Mouse (Mus musculus): ENCODE data around the gene Aldh1l1.

The Aldh1l1 gene

DNA sequence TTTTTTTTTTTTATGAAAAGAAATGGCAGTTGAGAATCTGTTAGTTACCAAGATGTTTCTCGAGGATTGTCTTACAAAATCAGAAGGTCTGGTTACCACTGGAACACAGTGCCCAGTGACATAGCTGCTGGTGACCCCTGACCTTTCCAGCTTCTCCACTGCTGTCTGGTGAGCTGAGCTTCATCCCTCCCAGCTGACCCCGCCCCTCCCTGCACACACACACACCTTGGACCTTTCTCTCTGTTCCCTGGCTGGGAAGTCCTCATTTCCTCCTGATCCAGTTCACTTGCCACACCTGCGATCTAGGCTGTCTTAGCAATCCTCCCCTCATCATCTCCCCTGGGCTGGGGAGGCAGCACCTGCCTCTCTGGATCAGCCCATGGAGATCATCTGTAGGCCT, 60.0 kb downstream of the Aldh1l1 start:
- in situ Hi-C loops (cut with MboI, MseI), result no loop called here

DNA sequence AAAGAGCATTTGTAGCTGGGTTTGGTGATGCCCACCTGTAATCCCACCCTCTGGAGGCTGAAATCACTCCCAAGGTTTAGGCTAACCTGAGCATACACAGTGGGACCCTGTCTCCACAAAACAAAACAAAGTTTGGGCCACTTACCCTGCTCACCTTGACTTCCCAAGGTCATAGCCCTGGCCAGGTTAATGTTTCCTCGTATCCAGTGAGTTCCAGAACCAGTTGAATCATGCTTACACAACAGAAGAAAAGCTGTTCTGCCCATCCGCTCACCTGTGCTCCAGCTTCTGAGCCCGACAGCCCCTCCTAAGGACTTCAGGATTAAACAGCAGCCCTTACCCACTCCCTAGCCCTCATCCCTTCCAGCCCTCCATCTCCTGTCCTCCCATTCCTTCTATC, 60.8 kb downstream of the Aldh1l1 start:
- in situ Hi-C loops (cut with MboI, MseI), result no loop called here

DNA sequence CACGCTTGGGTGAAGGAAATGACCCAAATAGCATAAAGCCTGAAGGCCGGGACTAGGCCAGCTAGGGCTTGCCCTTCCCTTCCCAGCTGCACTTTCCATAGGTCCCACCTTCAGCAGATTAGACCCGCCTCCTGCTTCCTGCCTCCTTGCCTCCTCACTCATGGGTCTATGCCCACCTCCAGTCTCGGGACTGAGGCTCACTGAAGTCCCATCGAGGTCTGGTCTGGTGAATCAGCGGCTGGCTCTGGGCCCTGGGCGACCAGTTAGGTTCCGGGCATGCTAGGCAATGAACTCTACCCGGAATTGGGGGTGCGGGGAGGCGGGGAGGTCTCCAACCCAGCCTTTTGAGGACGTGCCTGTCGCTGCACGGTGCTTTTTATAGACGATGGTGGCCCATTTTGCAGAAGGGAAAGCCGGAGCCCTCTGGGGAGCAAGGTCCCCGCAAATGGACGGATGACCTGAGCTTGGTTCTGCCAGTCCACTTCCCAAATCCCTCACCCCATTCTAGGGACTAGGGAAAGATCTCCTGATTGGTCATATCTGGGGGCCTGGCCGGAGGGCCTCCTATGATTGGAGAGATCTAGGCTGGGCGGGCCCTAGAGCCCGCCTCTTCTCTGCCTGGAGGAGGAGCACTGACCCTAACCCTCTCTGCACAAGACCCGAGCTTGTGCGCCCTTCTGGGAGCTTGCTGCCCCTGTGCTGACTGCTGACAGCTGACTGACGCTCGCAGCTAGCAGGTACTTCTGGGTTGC, 64.1 kb downstream of the Aldh1l1 start:
- in situ Hi-C loops (cut with MboI, MseI), result no loop called here

DNA sequence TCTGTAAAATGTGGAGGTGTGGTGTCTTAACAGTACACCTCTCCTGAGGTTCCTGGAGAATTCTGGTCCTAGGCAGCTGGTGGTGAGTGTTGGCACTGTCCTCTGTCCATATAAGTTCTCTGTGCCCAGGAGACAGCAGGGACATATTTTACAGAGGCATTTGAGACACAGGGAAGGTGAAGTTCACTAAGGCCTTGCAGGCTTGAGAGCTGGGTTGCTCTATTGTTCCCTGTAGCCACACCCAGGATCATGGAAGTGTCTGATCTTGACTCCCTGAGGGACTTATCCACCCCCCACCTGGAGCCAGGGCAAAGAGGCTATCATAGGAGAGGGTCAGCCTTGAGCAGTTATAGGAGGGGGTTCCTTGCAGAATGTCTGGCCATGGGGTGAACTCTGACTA, 65.0 kb downstream of the Aldh1l1 start:
- in situ Hi-C loops (cut with MboI, MseI), result no loop called here

DNA sequence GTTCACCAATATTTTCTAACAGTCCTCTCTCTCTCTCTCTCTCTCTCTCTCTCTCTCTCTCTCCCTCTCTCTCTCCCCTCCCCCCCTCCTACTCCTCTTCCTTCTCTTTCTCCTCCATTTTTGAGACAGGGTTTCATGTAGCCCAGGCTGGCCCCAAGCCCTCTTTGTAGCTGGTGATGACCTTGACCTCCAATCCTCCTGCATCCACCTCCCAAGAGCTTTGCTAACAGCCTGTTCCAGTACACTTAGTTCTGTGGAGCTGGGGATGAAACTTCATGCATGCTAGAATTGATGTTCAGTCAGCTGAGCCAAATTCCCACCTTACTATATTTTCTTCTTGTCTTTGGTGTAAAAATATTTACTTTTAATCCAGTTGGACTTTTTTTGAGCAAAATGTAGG, 67.0 kb downstream of the Aldh1l1 start:
- in situ Hi-C loops (cut with MboI, MseI), result no loop called here

DNA sequence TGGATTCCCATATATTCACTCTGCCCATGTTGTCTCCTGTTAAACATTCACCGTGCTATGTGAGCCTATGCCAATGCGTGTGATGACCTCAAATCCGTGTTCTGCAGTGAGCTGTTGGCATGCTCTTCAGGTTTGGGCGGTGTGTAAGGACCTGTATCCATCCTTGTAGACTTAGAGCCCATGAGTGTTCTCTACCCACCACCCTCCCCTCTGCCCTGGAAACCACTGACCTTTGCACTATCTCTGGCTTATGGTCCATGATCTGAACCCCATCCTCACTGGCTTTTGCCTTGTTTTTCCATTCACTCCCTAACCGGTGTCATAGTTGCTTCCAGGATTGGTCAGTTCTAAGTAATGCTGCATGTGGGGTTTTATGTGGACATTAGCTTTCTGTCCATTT, 67.5 kb downstream of the Aldh1l1 start:
- in situ Hi-C loops (cut with MboI, MseI), result no loop called here

DNA sequence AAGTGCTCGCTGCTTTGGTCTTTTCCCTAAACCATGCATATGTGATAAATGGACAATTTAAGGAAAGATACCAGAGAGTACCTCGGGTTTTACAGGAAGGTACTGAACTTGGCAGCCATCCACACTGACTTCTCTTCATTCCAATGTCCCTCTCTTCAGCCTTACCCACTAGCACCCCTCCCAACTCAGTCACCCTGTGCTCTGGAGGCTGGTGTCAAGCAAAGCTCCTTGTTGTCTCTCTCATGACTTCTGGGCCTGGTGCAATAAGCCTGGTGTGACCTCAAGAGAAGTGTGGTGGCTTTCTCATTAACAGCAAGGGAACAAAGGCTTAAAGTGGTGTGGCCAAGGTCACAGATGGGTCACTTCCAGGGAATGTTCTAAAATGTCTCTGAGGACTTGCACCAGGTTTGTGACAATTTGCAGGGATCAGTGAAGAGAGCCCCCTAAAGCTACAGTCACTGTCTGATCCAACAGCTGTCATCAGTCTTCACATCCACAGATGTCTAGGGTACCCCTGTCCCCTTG, 70.4 kb downstream of the Aldh1l1 start:
- in situ Hi-C loops (cut with MboI, MseI), result no loop called here

DNA sequence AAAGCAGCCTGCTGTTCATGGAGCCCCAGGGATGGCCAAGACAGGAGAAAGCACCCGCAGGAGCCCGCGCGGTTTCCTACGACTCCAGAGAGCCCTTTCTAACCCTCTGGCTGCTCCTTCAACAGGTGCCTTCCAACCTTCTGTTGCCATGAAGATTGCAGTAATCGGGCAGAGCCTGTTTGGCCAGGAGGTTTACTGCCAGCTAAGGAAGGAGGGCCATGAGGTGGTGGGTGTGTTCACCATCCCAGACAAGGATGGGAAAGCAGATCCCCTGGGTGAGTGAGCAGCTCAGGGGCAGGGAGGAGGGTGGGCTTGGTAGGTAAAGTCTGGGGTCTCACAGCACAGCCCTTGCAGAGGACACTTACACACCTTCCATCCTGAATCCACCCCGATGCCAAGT, 70.8 kb downstream of the Aldh1l1 start:
- in situ Hi-C loops (cut with MboI, MseI), result no loop called here

DNA sequence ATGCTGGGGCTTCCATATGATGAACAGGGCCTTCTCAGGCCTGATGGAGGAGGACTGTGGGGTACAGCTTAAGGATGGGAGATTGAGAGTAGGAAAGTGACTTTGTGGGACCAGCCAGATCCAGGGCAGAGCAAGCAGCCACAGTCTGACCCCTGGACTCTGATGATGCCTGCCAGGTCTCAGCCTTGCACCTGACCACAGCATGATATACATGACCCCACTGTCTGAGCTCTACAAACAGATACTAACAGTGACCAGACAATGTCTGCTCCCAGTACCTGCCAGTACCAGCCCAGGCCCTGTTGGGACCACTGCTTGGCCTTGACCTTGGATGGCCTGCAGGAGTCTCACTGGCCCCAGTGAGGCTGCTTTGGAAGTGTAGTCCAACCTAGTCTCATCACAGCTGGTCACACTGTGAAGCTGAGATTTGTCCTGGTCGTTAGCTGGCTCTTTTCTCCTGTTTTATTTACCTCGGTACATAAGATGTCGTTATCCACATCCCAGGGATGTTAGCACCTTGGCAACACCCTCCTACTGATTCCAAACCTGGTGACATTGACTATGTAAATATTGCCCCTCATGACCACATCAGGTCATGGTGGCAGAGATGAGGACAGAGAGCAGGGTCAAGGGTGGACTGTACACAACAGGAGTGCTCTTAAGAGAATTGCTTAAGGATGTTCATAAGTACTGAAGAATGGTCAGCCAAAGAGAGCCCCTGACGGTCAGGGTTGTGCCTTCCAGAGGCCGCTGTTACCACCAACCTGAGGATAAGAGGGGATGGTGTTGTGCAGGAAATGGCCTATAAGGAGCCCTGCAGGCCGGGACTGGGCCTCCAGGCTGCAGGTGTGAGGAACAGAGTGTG, 71.8 kb downstream of the Aldh1l1 start:
- in situ Hi-C loops (cut with MboI, MseI), result no loop called here

DNA sequence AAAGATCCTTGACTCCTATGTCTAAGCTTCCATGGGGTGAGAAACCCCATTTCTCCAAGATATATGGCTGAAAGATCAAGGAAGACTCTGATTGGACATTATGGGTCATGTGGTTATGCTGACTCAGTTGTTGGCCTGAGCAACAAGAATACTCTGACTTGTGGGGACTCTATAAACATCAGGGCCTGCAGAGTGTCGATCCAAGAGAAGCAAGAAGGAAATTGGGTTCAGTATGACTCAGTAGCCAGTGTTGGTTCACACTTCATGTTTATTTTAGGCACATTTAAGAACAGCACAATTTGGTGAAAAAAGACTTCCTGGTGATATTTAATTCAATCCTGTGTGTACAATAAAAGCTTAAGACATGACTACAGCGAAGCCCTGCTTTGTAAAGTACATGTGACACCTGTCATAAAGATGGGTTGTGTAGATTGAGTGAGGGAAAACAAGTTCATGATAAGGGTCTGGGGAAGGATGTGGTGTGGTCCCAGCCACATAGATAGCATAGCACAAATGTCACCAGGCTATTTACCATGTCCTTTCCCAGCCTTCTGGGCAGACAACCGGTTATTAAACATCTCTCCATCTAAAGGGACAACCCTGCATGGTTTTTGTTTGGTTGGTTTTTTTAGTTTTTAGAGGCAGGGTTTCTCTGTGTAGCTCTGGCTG, 74.3 kb downstream of the Aldh1l1 start:
- in situ Hi-C loops (cut with MboI, MseI), result no loop called here

DNA sequence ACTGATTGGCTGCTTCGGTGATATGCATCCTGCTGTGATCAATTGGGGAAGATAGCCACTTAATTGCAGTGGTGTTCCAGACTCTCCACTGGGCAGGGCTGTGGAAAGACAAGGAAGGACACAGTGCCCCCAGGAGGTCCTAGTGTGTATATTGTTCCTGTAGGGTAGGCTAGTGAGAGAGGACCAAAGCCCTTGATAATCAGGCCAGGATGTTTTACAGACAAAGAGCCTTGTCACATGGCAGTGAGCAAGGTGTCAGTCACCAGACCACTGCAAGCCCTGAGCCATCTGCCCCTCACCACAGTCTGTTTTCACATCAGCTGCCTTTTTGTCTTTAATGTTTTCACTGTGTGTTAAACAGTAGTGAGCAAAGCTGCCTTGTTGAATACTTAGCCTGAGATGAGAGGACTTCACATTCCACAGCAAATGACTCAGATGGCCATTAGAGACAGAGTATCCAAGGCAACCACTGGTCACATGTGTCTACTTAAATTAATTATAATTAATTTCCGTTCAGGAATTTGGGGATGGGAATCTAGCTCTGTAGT, 75.1 kb downstream of the Aldh1l1 start:
- in situ Hi-C loops (cut with MboI, MseI), result no loop called here

DNA sequence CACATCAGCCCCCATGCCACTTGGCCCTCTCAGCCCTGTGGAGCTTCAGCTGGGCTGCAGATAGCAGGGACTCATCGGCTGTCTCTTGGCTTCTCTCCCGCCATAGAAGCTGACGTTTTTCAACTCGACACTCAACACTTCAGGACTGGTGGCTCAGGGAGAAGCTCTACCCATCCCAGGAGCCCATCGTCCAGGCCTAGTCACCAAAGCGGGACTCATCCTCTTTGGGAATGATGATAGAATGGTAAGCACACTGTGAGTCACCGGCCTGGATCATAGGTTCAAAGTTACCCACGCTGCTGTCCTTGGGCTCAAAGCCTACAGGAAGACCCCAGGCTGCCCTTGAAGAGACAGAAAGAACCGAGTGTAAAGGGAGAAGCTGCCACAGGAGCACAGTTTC, 78.0 kb downstream of the Aldh1l1 start:
- in situ Hi-C loops (cut with MboI, MseI), result no loop called here

DNA sequence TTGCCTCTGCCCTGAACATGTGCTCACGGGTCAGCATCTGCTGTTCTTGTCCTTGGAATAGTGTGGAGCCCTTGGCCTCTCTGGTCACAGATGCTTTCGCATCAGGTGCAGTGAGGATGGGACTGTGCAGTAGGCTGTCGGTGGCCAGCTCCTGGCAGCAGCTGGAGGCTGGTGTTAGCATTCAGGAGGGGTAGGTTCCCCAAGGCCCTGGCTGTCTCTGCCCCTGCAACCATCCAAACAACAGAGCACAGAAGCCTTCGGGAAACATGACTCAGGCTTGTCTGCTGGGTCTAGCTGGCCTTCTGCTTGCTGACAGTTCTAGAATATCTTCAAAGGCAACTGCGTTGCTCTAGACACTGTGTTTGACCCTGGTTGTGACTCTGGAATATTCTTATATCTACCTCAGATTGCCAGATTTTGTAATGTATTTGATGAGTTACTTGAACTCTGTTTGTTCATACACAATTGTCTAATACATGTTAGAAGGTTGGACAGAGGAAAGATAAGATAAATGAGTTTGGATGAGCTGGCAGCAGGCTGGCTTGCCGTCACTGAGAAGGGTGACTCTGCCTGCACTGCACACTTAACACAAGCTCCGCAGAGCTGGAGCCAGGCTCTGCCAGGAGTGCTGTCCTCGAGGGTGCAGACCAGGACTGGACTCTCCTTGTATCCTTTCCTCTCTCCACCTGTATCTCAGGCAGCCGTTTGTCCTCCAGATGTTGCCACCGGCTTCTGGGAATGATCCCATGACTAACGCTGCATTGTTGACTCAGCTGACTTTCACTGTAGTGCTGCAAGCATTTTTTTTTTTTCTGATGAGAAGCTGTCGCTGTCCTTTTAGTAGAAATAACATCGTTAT, 79.4 kb downstream of the Aldh1l1 start:
- in situ Hi-C loops (cut with MboI, MseI), result no loop called here

DNA sequence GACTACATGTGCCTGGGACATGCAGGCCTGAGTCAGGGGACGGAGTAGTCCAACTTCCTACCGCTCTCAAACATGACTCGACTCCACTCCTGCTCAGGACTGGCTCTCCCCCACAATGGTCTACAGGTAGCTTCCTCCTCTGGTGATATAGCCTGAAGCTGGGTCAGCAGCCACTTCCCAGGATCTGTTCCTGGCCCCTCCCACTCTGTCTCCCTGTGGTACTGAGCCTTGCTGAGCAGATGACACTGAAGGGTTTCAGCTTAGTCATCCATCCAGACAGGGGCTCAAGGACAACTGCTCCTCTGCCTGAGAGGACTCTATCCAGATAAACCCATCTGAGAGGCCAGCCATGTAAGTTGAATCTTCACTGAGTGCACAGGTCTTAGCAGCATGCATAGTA, 81.3 kb downstream of the Aldh1l1 start:
- in situ Hi-C loops (cut with MboI, MseI), result no loop called here

DNA sequence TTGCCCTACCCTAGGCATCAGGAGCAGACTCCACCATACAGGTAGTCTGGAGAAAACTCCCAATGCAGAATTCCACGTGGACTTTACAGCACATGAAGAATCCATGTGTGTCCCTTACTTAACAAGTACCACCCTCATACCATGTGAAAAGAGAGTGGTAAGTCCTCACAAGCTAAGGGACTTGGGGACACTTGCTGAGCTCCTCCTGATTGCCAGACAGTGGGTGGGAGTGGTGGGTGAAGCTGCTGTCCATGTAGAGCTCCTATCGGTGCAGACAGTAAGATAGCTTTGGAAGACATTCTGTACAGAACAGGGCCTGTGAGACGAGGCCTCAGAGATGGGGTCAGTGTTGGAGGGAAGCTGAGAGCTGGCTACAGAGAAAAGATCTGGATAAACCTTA, 81.7 kb downstream of the Aldh1l1 start:
- in situ Hi-C loops (cut with MboI, MseI), result no loop called here

DNA sequence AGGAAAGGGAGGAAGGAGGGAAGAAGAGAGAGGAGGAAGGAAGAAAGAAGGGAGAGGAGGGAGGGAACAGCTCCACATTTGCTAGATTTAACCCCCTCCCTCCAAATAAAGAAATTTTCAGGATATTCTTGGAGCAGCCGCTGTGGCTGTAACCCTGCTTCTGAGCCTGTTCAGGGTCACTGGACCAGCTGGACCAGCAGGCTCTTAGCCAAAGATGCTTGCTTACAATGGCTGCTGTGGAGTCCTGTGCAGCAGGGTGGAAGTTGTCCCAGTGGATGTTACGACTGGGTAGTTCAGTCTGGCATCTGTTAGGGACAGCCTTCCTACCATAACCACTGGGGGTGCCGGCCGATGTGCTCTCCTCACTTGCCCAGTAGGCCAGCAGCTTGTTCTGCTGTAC, 82.5 kb downstream of the Aldh1l1 start:
- in situ Hi-C loops (cut with MboI, MseI), result no loop called here

DNA sequence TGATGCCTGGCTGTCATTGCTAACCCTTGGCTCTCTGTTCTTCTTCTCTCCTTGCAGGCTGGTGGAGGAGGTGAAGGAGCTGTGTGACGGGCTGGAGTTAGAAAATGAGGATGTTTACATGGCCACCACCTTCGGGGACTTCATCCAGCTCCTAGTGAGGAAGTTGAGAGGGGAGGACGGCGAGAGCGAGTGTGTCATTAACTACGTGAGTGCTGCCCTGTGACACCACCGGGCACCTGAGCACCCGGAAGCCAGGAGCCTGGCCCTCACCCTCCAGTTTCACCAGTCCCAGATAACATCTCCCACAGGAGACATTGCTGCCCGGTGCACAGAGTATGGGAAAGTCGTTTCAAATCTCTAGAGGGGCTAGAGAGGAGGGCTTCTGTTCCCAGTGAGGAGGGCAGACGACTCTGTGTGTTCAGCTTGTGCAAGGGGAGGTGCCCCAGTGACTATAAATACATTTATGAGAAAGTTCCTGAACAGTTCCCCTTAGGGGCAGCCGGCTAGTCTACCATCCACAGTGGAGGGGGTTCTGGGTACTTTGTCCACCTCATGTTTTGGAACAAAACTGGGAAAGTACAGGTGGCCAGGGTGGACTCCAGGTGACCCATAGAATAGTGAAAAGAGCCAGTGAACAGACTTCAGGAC, 83.6 kb downstream of the Aldh1l1 start:
- in situ Hi-C loops (cut with MboI, MseI), result no loop called here

DNA sequence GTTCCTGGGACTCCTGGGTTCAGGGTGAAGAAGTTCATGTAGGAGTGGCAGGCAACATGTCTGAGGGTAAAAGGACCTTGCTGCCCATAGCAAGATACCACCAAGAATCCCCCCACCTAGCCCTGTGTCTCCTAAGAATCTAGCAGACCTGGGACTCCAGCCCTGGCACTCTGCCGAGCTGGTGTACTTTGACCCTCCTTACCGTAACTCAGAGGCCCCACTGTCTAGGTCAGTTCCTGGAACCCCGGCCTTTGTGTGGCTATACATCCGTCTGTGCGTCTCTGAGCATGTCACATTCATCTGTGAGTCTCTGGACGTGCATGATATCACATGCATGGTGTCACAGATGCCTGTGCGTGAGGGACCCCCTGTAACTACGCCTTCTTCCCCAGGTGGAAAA, 84.2 kb downstream of the Aldh1l1 start:
- in situ Hi-C loops (cut with MboI, MseI), result no loop called here

DNA sequence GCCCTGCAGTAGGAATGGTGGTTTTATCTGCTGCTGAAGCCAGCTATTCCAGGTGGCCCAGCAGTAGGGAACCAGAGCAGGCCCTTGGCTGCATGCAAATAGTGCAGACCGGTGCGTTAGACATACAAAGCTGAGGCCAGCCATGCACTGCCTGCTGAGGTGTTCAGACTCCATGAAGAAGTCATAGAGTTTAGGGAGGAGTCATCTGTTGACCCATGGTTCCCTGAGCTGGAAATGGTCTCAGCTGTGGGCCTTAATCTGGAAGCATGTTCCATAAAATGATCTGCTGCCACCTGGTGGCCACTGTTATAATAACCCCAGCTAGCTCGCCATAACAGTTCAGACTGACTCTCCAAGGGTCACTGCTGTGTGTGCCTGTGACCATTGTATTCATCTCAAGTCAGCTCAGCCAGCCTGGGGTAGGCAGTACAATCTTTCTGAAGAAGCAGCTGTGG, 89.1 kb downstream of the Aldh1l1 start:
- in situ Hi-C loops (cut with MboI, MseI), result no loop called here

DNA sequence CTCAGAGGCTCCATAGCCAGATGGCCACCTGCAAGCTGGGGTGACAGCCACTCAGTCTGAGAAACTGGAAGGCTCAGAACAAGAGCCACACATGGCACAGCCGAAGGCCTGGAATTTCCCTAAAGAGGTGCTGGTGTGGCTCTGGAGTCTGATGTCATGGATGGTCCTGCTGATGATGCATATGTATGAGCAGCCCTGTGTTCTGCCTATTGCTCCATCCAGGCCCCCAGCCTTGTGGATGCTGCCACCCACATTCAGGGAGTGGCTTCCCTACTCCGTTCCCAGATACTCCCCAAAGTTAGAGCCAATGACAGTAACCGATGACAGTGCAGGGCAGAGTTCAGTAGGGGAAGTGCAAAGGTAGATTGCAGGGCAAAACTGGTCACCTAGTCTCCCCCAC, 91.9 kb downstream of the Aldh1l1 start:
- in situ Hi-C loops (cut with MboI, MseI), result no loop called here

DNA sequence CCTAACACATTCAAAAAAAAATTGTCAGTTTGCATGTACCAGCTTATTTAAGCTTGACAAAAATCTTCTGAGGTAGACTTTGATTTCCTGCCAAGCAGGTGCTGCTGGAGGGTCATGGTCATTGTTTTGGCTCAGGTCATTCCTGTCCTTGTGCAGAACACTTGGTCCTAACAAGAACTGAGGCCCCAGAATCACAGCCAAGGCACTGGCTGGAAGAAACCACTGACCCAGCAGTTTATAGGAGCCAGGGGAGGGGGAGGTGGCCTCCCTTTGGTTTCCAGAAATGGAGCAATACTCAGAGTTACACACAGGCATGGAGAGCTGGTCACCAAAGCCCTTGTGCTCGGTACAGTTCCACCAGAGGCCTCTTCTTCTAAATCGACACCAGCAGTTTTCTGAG, 96.1 kb downstream of the Aldh1l1 start:
- in situ Hi-C loops (cut with MboI, MseI), result no loop called here

All from regulatory T cell (primary cell).